Mouse (Mus musculus) C2C12 (cell line): ENCODE measurements around the gene D630003M21Rik.

Experiments
- CTCF ChIP-seq: IDR thresholded peaks from one replicate; pipeline ENCODE4 v1.5.1; 2011; ENCODE audit not compliant: control insufficient read depth, insufficient read depth, insufficient read length
- MAX ChIP-seq: IDR thresholded peaks from one replicate; pipeline ENCODE4 v1.6.1; 2011; ENCODE audit warnings: mild to moderate bottlenecking, control low read depth
- MYOG ChIP-seq: IDR thresholded peaks from one replicate; pipeline ENCODE4 v1.6.1; 2011; ENCODE audit not compliant: control insufficient read depth, insufficient read length; ENCODE audit errors: extremely low read depth

GRCm38 (mm10) chr2:158216510-158216909, 12.5 kb downstream of the D630003M21Rik start:
- TF ChIP-seq CTCF: no peak
- no peak for TF ChIP-seq MYOG
- TF ChIP-seq MAX: no peak
